Mouse (Mus musculus): ENCODE measurements around the gene Tmem87b. TPM values are rescaled to one million over a fixed set of nuclear protein-coding genes. Genes with fewer than 3 reads are reported as not detected.

Tmem87b gene
- polyA plus RNA-seq, 1 experiment from 2014 or later = 39.3 TPM

DNA sequence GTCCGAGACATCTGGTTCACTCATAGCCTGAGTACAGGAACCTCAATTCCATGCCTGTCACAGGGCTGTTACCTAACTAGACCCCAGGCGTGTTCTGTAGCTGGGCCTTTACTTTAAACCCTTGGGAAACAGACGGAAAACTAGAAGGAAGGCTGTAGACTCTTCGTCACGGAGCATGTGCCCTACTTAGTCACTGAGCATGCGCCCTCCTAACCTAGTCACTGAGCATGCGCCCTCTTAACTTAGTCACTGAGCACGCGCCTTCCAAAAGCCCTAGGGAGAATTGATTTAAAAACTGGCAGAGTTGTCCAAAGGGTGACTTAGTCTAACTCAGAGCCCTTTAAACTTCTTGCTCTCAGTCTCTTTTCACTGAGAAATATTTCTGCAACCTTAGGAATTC lies 44.7 kb downstream of the Tmem87b start, which contains the start of gene Fbln7:
Gene Fbln7 (plus strand): TSS at position 346 of the 400 bp plus-strand sequence.
- WGBS = 94% methylated on average over 9 of the region's 9 CpGs
- peak within 1 kb of the TSS; percentile 53 for H3K4me3 ChIP-seq (ENCODE audit: low read depth, low read length)
- no peak for ATAC-seq

DNA sequence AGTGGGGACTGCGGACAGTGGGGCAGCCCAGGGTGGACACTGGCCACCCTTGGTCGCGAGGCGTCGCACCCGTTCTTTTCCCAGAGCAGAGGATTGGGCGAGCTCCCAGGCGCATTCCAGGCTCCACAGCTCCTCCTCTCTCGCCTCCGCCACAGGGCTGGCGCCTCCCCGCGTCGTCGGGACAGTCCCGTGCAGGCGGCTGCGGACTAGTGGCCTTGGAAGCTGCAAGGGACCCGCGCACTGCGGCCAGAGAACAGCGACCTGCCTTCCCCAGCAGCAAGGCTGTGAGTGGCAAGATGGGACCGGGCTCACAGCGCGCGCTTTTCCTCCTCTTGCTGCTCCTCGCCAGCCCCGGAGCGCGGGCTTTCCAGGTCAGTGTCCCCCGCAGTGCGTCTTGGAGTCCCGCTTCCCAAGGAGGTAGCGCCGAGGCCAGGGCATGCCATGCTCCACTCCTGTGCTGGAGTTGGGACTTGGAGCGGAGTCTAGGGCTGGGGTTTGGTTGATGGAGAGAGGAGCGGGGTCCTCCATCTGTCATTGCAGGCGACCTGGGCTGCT lies 45.9 kb downstream of the Tmem87b start:
- Histone ChIP-seq H3K4me1 (ENCODE audit: control insufficient read depth, insufficient read depth, low read length) (no peaks in the 10 kb centered on the region), H3K36me3 (ENCODE audit: control insufficient read depth, insufficient read depth, low read length) (no peaks in the 10 kb centered on the region), H3K9ac (ENCODE audit: low read depth, low read length) (peak overlapping the region; percentile 66), H3K27ac (ENCODE audit: low read length) (no peak overlapping the region), H3K4me3 (ENCODE audit: low read depth, low read length) (peak overlapping the region; percentile 53), H3K27me3 (ENCODE audit: control insufficient read depth, insufficient read depth, low read depth, low read length) (peaks cover 3% of the 10 kb centered on the region), H3K9me3 (replicated peaks; ENCODE audit: control insufficient read depth, low read length, poor library complexity, severe bottlenecking) (no peaks in the 10 kb centered on the region), H3K4me2 (ENCODE audit: low read length) (peak overlapping the region; percentile 86)
- peak; percentile 56; the same call in 1 of the 2 replicates for ATAC-seq
- under 1% methylated on average over 38 of the region's 38 CpGs for WGBS

More for the DNA sequence above, 44.7 kb downstream of the Tmem87b start, which contains the start of gene Fbln7:
- no peaks in the 10 kb centered on the region for H3K36me3 ChIP-seq (ENCODE audit: control insufficient read depth, insufficient read depth, low read length)
- H3K9ac ChIP-seq (ENCODE audit: low read depth, low read length) = peak within 1 kb of the TSS; percentile 66
- H3K4me1 ChIP-seq (ENCODE audit: control insufficient read depth, insufficient read depth, low read length) = no peaks in the 10 kb centered on the region
- H3K27ac ChIP-seq (ENCODE audit: low read length) = no peak within 1 kb of the TSS
- H3K27me3 ChIP-seq (ENCODE audit: control insufficient read depth, insufficient read depth, low read depth, low read length) = peaks cover 3% of the 10 kb centered on the region
- peak within 1 kb of the TSS; percentile 86 for H3K4me2 ChIP-seq (ENCODE audit: low read length)
- no peaks in the 10 kb centered on the region for H3K9me3 ChIP-seq (replicated peaks; ENCODE audit: control insufficient read depth, low read length, poor library complexity, severe bottlenecking)

DNA sequence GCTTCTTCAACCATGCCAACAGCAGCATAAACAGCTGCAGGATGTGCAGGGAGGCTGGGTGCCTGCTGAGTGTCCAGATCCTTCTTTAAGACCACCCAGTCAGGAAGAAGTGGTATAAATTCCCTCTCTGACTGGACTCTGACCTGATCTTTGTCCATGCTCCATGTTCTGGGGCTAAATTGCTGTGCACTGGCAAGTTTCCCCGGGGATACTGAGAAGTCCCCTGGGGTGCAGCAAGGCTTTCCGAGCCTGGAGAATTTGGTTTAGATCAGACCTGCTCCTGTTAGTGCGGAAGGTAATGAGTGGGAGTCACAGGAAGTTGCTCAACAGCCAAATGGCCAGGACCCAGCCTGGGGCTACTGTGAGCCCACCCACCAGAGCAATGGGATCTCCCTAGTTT lies 47.1 kb downstream of the Tmem87b start:
- no peak overlapping the region for H3K9ac ChIP-seq (ENCODE audit: low read depth, low read length)
- no peaks in the 10 kb centered on the region for H3K4me1 ChIP-seq (ENCODE audit: control insufficient read depth, insufficient read depth, low read length)
- H3K4me2 ChIP-seq (ENCODE audit: low read length) = no peak overlapping the region
- no peak overlapping the region for H3K4me3 ChIP-seq (ENCODE audit: low read depth, low read length)
- H3K36me3 ChIP-seq (ENCODE audit: control insufficient read depth, insufficient read depth, low read length) = no peaks in the 10 kb centered on the region
- WGBS = 69% methylated on average over 3 of the region's 3 CpGs
- H3K9me3 ChIP-seq (replicated peaks; ENCODE audit: control insufficient read depth, low read length, poor library complexity, severe bottlenecking) = no peaks in the 10 kb centered on the region
- peaks cover 3% of the 10 kb centered on the region for H3K27me3 ChIP-seq (ENCODE audit: control insufficient read depth, insufficient read depth, low read depth, low read length)
- ATAC-seq = no peak
- H3K27ac ChIP-seq (ENCODE audit: low read length) = no peak overlapping the region

DNA sequence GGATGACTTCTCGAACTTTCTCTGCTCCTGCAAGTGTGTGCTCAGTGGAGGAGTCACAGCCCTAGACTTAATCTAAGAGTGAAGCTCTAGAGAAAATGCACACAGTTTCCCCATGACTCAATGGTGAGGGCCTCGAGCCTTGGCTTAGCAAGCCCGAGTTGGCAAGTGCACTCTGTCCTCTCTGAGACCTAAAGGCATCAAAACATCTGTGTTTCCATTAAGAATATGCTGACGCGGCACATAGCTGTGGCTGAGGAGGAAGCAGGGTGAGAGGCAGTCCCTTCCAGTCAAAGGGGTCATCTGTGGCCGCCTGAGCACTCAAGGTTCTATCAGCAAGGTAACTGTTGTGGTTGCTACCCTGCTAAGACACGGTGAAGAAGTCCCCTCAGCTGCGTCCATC lies 53.7 kb downstream of the Tmem87b start:
- WGBS = 86% methylated on average over 8 of the region's 8 CpGs
- Histone ChIP-seq H3K27me3 (ENCODE audit: control insufficient read depth, insufficient read depth, low read depth, low read length) (no peaks in the 10 kb centered on the region), H3K4me2 (ENCODE audit: low read length) (no peak overlapping the region), H3K36me3 (ENCODE audit: control insufficient read depth, insufficient read depth, low read length) (no peaks in the 10 kb centered on the region), H3K9ac (ENCODE audit: low read depth, low read length) (no peak overlapping the region), H3K4me3 (ENCODE audit: low read depth, low read length) (no peak overlapping the region), H3K4me1 (ENCODE audit: control insufficient read depth, insufficient read depth, low read length) (no peaks in the 10 kb centered on the region), H3K27ac (ENCODE audit: low read length) (no peak overlapping the region), H3K9me3 (replicated peaks; ENCODE audit: control insufficient read depth, low read length, poor library complexity, severe bottlenecking) (no peaks in the 10 kb centered on the region)
- no peak for ATAC-seq

DNA sequence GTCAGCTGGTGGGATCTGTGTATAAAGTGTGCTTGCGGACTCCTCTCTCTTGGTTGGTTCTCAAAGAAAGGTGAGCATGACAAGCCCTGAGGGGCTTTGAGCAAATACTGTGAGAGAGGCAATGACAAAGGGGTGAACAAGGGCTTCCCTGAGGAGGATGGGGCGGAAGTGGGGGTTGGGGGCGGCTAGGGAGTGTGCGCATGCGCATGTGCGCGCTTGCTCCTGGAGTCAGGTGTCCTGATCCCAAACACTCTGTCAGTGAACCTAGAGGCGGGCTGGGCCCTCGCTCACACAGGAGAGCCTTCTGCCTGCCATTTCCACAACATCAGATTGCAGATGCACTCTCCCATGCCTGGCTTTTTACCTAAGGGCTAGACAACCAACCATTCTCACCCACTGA lies 54.3 kb downstream of the Tmem87b start:
- no peaks in the 10 kb centered on the region for H3K9me3 ChIP-seq (replicated peaks; ENCODE audit: control insufficient read depth, low read length, poor library complexity, severe bottlenecking)
- H3K9ac ChIP-seq (ENCODE audit: low read depth, low read length) = no peak overlapping the region
- WGBS = 92% methylated on average over 9 of the region's 9 CpGs
- H3K36me3 ChIP-seq (ENCODE audit: control insufficient read depth, insufficient read depth, low read length) = no peaks in the 10 kb centered on the region
- no peaks in the 10 kb centered on the region for H3K27me3 ChIP-seq (ENCODE audit: control insufficient read depth, insufficient read depth, low read depth, low read length)
- no peak for ATAC-seq
- H3K4me2 ChIP-seq (ENCODE audit: low read length) = no peak overlapping the region
- H3K4me1 ChIP-seq (ENCODE audit: control insufficient read depth, insufficient read depth, low read length) = no peaks in the 10 kb centered on the region
- no peak overlapping the region for H3K27ac ChIP-seq (ENCODE audit: low read length)
- no peak overlapping the region for H3K4me3 ChIP-seq (ENCODE audit: low read depth, low read length)

DNA sequence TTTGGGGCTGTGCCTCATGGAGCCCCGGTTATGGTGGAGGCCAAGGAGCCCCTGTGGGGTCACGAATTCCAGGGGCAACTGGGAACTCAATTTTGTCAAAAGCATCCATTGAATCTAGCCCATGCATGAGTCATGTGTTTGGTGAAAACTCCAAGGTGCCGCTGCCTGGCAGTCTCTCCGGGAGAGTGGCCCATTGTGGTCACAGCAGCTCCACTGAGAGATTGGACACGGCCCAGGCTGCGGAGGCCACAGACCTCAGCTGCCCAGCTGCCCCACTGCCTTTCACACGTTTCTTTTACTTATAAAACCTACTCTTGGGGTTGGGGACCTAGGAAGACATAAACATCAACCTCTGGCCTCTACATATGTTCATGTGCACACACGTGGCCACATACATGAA lies 57.6 kb downstream of the Tmem87b start:
- Histone ChIP-seq H3K4me2 (ENCODE audit: low read length) (no peak overlapping the region), H3K4me3 (ENCODE audit: low read depth, low read length) (no peak overlapping the region), H3K36me3 (ENCODE audit: control insufficient read depth, insufficient read depth, low read length) (no peaks in the 10 kb centered on the region), H3K27me3 (ENCODE audit: control insufficient read depth, insufficient read depth, low read depth, low read length) (no peaks in the 10 kb centered on the region), H3K9me3 (replicated peaks; ENCODE audit: control insufficient read depth, low read length, poor library complexity, severe bottlenecking) (no peaks in the 10 kb centered on the region), H3K4me1 (ENCODE audit: control insufficient read depth, insufficient read depth, low read length) (no peaks in the 10 kb centered on the region), H3K27ac (ENCODE audit: low read length) (no peak overlapping the region), H3K9ac (ENCODE audit: low read depth, low read length) (no peak overlapping the region)
- no peak for ATAC-seq
- WGBS = 83% methylated on average over 8 of the region's 8 CpGs

DNA sequence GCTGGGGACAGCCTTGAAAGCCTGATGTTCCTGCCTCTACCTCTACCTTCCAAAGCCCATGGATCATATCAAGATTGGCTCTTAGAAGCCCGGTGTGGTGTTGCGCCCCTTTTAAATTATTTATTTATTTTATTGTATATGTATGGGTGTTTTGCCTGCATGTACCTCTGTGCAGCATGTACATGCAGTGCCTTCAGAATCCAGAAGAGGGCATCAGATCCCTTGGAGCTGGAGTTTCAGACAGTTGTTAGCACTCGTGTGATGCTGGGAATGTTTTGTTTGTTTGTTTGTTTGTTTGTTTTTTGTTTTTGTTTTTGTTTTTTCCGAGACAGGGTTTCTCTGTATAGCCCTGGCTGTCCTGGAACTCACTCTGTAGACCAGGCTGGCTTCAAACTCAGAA lies 63.3 kb downstream of the Tmem87b start:
- H3K27ac ChIP-seq (ENCODE audit: low read length) = no peak overlapping the region
- H3K9me3 ChIP-seq (replicated peaks; ENCODE audit: control insufficient read depth, low read length, poor library complexity, severe bottlenecking) = no peaks in the 10 kb centered on the region
- H3K4me3 ChIP-seq (ENCODE audit: low read depth, low read length) = no peak overlapping the region
- 69% methylated on average over 4 of the region's 4 CpGs for WGBS
- no peaks in the 10 kb centered on the region for H3K27me3 ChIP-seq (ENCODE audit: control insufficient read depth, insufficient read depth, low read depth, low read length)
- no peaks in the 10 kb centered on the region for H3K36me3 ChIP-seq (ENCODE audit: control insufficient read depth, insufficient read depth, low read length)
- no peak for ATAC-seq
- no peaks in the 10 kb centered on the region for H3K4me1 ChIP-seq (ENCODE audit: control insufficient read depth, insufficient read depth, low read length)
- no peak overlapping the region for H3K9ac ChIP-seq (ENCODE audit: low read depth, low read length)
- H3K4me2 ChIP-seq (ENCODE audit: low read length) = no peak overlapping the region

DNA sequence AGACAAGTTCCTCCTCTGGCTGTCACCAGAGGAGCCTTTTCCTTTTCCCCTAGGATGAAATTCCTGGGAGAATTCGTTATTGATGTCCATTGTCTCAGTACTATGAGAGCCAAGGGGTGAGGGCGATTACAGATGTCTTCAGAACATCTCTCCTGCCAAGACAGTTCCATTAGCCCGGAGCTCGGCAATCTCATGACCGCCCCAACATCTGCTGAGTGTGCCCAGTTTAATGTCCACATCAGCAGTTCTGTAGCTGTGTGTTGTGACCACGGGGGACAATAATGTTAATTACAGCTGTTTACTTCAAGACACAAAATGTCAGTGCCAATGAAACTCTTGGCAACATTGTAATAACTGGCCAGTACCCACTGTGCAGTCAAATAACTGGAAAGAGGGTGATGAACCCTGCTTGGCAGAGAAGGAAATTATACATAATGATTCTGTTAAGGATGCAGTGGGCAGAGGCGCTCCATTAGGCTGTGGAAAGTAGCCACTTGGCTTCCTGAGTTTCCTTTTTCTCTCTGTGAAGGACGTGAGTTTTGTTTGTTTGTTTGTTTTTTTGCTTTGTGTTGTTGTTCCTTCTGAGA lies 67.4 kb downstream of the Tmem87b start:
- Histone ChIP-seq H3K9me3 (replicated peaks; ENCODE audit: control insufficient read depth, low read length, poor library complexity, severe bottlenecking) (no peaks in the 10 kb centered on the region), H3K27me3 (ENCODE audit: control insufficient read depth, insufficient read depth, low read depth, low read length) (no peaks in the 10 kb centered on the region), H3K9ac (ENCODE audit: low read depth, low read length) (no peak overlapping the region), H3K36me3 (ENCODE audit: control insufficient read depth, insufficient read depth, low read length) (no peaks in the 10 kb centered on the region), H3K27ac (ENCODE audit: low read length) (no peak overlapping the region), H3K4me3 (ENCODE audit: low read depth, low read length) (no peak overlapping the region), H3K4me1 (ENCODE audit: control insufficient read depth, insufficient read depth, low read length) (no peaks in the 10 kb centered on the region), H3K4me2 (ENCODE audit: low read length) (no peak overlapping the region)
- WGBS = 83% methylated on average over 8 of the region's 8 CpGs
- no peak for ATAC-seq

DNA sequence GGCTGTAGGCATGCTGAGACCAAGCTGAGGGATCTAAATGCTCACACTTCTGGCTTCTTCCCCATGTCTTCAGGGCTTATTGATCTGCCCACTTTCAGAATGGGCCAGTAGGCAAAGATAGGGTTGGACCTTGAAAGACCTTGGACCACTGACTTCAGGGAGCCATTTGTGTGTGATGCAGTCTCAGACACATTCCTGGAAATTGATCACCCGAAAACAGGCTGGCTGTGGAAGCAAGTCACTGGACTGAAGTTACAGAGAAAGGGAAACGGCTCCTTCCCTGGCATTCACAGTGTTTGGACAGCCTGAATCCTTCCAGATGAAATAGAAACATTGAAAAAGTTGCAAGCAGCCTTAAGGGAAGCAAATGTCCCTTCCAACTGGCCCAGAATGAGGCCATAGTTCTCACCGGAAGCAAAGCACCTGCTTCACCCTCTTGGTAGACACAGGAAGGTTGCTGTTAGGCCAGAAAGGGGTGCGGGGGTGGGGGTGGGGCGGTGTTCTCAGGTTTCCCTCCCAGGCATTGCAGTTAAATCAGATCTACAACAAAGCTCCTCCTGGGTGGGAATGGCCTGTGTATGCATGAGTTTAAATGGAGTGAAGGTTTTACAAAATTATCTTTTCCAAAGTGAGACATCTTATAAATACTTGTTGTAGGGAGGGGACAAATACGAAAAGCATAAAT lies 70.1 kb downstream of the Tmem87b start:
- Histone ChIP-seq H3K4me2 (ENCODE audit: low read length) (no peak overlapping the region), H3K4me3 (ENCODE audit: low read depth, low read length) (no peak overlapping the region)
- 56% methylated on average over 6 of the region's 6 CpGs for WGBS

More for the DNA sequence above, 70.1 kb downstream of the Tmem87b start:
- no peak for ATAC-seq
- Histone ChIP-seq H3K27me3 (ENCODE audit: control insufficient read depth, insufficient read depth, low read depth, low read length) (no peaks in the 10 kb centered on the region), H3K9ac (ENCODE audit: low read depth, low read length) (no peak overlapping the region), H3K4me1 (ENCODE audit: control insufficient read depth, insufficient read depth, low read length) (peaks cover 4% of the 10 kb centered on the region; the same call in 1 of the 2 replicates), H3K9me3 (replicated peaks; ENCODE audit: control insufficient read depth, low read length, poor library complexity, severe bottlenecking) (no peaks in the 10 kb centered on the region), H3K36me3 (ENCODE audit: control insufficient read depth, insufficient read depth, low read length) (no peaks in the 10 kb centered on the region), H3K27ac (ENCODE audit: low read length) (no peak overlapping the region)

Measured in midbrain, embryonic 16.5 days (tissue).